Mouse (Mus musculus) embryonic fibroblast, embryonic 13.5 days (primary cell): ENCODE data around the gene Cybc1.

Experiments
- CTCF ChIP-seq: IDR thresholded peaks from 2 replicates; pipeline ENCODE4 v1.5.1; 2011; ENCODE audit warnings: mild to moderate bottlenecking, control low read depth, low read length, moderate library complexity, borderline replicate concordance; ENCODE audit not compliant: insufficient read depth
- POLR2A ChIP-seq: IDR thresholded peaks from 2 replicates; pipeline ENCODE4 v1.6.1; 2011; ENCODE audit warnings: low read depth, mild to moderate bottlenecking, control low read depth, low read length, moderate library complexity

DNA sequence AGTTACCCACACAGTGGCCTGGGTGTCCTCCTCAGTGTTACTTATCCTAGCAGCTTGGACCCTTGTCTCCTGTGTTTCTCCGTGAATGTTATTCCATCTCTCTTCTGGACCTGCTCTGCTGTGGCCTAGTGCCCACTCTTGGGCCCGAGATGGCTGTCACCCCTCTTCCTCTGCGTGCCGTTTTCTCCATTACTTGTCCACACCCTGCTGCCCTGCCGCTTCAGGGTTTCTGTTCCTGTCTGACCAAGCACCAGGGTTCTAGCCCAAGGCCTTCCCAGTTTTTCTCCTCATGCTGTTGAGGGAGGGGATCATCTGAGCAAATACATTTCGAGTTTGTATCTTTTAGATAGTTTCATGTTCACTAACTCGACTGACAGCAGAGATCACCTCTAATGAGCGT is 48.4 kb upstream of the Cybc1 start:
- TF ChIP-seq POLR2A (no peak), CTCF (no peak)
